Mouse (Mus musculus) left cerebral cortex, postnatal 25 days (tissue): ENCODE data around the gene Tbcd. TPM values are rescaled to one million over a fixed set of nuclear protein-coding genes. Genes with fewer than 3 reads are reported as not detected.

Experiments
- DNase-seq, 2 experiments: peaks; one replicate each; pipeline ENCODE4 v3.0.0; 2022; ENCODE audit warnings: low spot score in 2 of 2, mixed read lengths in 1 of 2
- intact Hi-C: fragments of 180-260 bp; cut with DNase I; formaldehyde crosslinking; loops from one replicate; pipeline ENCODE4 v1.15.1; 2025
- total RNA-seq, 2 experiments: library from RNA; stranded (reverse); gene quantifications; 2 replicates each; pipeline ENCODE4 v1.2.3; 2021

The Tbcd gene
- total RNA-seq, 2 experiments from 2014 or later = 39.0 to 39.8 TPM

DNA sequence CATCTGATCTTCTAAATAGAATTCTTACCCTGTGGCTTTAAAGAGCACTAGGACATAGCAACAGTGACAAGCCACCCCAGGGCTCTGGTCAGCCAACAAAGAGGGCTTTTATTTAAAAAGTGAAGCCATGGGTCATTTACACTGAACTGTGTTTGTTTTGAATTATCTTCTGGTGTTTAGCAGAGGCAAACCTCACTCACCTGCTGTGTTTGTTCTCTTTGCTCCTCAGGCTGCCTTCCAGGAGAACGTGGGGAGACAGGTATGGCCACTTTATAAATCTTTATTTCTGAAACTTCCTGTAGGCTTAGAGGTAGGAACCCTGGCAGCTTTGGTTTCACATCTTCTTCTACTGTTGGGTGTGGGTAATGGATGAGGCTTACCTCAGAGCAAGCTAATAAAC, 105.0 kb downstream of the Tbcd start:
- DNase-seq = no peak
- intact Hi-C loops = no loop called here

DNA sequence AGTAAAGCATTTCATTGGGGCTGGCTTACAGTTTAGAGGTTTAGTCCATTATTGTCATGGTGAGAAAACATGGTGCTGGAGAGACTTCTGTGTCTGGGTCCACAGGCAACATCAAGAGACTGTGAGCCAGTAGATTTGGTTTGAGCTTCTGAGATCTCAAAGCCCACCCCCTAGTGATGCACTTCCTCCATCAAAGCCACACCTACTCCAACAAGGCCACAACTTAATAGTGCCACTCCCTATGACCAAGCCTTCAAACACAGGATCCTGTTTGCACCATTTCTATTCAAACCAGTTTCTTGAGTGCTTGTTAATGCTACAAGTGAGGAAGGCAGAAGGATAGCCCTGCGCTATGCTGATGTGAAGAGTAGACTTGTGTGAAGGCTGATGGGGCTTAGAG, 106.2 kb downstream of the Tbcd start:
- intact Hi-C loops = no loop called here
- DNase-seq = no peak

DNA sequence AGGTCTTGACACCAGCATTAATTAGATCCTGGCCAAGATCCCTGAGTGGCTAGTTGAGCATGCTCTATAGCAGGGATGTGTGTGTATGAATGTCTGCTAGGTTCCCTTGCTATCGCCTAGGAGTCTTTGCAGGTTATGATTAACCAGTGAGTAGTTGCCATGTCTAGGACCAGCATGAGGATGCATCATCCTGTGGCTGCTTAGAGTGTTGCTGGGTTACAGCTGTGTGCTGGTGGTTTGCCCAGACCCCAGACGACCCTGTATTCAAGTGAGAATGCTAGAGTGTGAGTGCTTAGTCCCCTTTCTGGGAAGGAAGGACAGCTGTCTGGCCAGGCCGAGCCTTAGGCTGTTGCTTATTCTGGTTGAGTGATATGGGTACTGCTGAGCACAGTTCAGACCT, 106.8 kb downstream of the Tbcd start:
- DNase-seq = no peak
- intact Hi-C loops = no loop called here

DNA sequence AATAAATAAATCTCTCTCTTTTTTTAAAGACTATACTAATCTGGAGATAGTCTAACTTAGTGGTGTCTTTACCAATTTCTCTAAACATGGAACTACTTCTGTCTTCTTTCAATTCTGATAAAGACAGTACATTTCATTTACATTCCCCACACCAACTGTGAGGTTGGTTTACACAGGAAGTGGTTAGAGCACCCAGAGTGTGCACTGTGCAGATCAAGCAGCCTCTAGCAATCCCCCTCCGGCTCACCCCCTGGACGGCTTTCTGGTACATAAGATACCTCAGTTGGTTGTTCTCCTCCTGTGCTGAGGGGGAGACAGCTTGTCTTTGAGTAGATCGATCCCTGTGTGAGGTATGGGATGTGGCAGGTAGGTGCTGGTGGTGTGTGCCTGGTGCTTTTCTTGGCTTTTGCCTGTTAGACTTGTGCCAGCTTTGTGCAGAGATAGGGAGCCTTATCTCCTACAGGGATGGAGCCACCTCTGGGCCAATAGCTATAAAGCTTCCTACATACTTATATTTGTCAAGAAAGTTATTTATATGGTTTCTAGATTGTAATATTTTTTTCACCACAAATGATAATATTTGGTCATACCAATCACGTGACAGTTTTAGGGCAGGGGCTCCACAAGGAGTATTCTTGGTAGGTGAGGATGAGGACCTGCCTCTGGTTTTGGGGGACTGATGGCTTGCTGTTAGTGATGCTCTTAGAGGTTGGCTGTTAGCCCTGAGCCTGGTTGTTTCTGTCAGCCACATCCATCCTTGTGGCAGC, 108.0 kb downstream of the Tbcd start:
- intact Hi-C loops = no loop called here
- no peak for DNase-seq

DNA sequence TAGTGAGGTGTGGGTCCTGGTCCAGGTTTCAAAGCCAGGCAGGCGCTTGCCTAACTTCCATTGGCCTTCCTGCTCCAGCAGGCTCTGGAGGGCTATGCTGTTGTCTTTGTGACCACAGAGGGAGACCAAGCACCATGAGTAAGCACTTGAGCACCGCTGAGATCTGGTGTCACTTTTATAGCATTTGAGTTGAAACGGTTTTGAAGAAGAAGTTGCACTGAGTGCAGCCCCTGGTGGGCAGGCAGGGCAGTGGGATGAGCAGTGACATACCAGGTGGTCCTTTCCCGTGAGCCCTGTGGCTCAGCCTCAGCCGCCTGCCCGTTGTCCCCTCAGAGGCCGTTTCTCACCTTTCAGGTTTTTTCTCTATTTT, 108.5 kb downstream of the Tbcd start:
- no peak for DNase-seq
- intact Hi-C loops = no loop called here

DNA sequence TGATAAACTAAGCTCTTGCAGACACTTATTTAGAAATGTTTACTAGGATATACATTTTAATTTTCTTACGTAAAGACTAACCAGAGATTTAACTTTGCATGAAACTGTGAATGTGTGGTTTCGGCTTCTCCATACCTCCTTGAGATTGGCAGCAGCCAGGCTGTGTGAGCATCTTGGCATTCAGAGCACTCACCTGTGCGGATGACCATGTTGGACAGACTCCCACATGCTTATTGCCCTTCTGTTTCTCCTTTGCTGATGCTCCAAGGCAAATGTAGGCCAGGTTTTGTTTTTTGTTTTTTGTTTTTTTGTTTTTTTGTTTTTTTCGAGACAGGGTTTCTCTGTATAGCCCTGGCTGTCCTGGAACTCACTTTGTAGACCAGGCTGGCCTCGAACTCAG, 111.6 kb downstream of the Tbcd start:
- intact Hi-C loops = no loop called here
- DNase-seq = no peak

DNA sequence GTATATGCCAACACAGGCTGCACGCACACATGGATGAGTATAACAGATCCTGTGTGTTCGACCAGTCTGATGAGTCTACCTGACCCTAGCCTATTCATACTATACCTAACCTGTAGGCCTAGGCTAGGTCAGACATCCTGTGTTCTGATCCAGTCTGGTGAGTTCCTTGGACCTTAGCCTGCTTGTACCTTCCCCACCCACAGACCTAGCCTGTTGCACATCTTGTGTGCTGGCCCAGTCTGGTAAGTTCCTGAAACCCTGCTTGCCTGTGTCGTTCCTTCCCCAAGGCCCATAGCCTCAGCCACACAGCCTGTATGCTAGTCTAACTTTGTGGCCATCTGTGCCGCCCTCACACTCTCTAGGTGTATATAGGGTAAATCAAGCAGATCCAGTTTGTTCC, 112.5 kb downstream of the Tbcd start:
- DNase-seq = no peak
- intact Hi-C loops = no loop called here

DNA sequence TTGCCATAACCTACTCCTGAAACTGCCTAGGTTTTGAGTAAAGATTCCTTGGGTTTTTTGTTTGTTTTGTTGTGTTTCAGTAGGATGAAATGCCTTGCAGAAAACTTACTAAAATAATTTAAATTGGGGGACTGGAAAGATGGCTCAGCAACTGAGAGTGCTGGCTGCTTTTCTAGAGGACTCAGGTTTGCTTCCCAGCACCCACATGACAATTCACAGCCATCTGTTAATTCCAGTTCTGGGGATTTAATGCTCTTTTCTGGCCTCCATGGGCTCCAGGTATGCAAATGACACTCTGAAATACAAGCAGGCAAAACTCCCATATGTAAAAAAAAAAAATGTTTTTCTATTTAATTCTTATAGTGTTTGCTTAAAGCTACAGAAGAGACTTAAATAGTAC, 130.1 kb downstream of the Tbcd start:
- peak in 1 of 2 experiments; percentile 80 for DNase-seq

DNA sequence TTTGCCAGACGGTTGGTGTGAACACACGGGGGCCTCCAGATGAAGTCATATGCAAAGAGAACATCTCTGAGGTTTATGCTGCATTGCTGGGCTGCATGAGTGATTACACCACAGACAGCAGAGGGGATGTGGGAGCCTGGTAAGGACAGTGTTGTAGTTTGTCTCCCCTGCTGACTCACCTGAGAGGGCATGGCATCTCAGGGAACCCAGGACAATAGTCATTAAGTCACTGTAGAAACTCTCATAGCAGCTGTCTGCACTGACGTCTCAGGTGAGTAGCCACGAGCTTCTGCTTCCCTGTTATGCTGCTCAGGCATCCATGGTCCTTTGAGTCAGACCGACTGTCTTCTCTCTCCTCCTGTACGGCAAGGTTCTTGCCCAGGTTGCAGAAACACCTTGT, 145.5 kb downstream of the Tbcd start:
- intact Hi-C loops = no loop called here
- no peak for DNase-seq

More for the DNA sequence above, 130.1 kb downstream of the Tbcd start:
- intact Hi-C loops = no loop called here

DNA sequence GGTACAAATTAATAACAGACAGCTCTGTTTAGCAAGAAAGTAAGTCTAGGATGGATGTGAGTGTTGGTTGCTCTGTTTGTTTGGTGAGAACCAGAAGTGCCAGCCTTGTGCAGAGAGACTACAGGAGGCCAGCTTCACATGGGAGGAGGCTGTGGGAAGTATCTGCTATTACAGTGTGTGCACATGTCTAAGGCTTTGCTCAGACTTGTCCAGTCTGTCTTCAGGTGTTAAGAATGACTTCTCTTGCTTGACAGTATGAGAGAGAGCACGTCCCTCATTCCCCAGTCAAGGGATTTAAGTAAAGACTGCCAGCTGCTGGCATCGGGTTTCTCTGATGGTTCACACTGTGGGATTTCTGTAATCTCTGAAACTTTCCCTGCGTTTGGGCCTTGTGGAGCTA, 149.7 kb downstream of the Tbcd start:
- intact Hi-C loops = loop anchor here (10.0 kb wide), 1 partner anchor 127 kb away; no protein-coding TSS in a partner anchor
- no peak for DNase-seq

DNA sequence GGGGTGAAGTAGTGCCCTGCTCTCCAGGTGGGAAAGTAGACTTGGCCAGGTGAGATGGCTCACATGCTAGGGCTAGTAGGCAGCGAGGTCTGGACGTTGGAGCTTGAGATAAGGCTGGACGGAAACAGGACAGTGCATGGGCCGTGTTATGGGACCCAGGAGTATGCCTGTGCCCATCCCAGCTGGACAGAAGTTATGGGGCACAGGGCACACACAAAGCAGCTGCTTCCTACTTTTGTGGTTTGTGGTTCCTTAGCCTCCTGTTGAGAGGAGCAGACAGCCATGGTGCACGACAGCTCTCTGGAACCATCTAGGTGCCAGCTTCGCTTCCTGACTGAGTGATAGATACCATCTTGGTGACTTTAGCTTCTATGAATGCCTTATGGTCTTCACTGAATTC, 153.9 kb downstream of the Tbcd start:
- intact Hi-C loops = loop anchor here (10.0 kb wide), 1 partner anchor 131 kb away; no protein-coding TSS in a partner anchor

DNA sequence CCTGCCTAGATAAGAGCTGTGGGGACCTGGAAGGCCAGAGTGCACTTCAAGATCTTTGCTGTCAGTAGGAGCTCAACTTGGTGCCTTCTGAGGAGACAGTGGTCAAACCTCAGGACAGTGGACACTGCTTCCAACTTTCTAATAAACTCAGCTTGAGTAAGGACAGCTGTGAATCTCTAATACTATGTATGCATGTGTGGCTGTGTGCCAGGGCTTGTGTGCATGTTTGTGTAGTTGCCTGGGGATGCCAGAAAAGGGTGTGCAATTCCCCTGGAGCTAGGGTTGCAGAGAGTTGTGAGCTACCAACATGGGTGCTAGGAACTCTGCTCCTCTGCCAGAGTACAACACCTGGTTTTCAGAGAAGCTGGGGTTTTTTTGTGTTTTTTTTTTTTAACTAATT, 159.2 kb downstream of the Tbcd start:
- DNase-seq = no peak
- intact Hi-C loops = no loop called here

More for the DNA sequence above, 153.9 kb downstream of the Tbcd start:
- DNase-seq = no peak

DNA sequence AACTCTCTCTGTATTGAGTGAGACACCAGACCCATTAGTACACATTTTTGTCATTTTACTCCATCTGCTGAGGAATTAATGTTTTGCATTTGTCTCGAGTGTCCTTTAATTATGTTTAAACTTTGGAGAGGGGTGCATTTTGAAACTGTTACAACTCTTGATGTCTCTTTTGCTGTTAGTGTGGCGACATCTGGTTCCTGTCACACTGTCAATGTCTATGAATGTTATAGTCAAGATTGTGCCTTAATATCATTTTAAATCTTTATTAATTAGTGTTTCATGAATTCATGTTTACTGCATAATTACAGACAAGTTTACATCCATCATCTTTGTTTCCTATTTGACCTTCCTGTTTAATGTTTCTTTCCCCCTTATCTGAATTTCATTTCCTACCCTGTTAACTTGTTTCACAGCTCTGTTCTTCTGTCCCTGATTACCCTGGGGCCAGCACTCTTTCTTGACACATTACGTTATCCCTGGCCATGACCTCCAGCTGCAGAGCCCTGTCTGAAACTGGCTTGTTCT, 164.3 kb downstream of the Tbcd start:
- intact Hi-C loops = no loop called here
- no peak for DNase-seq

DNA sequence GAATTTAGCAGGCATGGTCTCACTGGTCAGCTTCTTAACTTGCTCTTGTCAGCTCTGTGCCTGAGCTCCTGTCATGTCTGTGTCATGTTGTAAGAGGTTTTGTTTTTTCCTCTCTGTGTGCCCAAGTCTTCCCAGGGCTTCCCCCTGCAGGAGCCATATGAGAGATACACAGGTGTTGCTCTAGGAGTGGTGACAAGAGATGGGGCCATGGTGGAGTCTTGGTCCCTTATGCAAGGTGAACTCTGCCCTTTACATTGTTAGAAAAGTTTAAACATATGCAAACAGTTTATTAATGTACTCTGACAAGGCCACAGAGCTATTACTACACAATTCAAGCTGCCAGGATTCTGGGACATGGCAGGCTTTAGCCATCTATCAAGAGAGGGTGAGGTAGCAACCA, 164.8 kb downstream of the Tbcd start:
- intact Hi-C loops = no loop called here
- DNase-seq = no peak

DNA sequence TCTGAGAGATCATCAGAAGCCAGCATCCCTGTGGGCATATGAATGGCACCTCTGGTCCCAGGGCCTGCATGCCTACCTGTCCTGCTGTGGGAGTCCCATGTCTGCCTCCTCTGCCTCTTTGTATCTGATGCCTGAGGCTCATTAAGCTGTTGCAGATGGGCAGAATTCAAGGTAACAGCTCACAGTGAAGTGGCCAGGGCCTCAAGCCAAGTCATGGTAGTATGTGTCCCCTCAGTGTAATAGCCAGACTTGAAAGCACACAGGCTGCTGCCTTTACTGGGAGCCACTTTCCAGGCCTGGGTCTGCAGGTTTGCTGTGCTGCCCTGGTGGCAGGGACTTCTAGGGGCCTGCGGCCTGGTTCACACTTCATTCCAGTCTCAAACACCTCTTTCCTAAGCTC, 165.6 kb downstream of the Tbcd start:
- intact Hi-C loops = no loop called here

DNA sequence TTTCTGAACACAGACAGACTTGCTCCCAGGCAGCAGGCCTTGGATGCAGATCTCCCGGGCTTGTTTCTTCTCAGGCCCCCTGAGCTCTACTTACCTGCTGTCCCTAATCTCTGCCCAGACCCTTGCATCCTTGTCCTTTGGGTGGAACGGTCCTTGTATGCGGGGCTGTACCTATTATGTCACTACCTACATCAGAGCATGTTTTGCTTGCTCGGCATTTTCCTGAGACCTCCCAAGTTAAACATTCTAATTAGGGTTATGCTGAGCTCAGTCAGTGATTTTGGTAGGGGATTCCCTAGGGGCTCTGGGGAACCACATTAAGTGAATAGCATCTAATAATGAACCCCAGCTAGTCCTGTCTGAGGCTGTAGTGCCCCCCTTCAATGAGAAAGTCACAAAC, 173.3 kb downstream of the Tbcd start:
- DNase-seq = no peak
- intact Hi-C loops = no loop called here

More for the DNA sequence above, 165.6 kb downstream of the Tbcd start:
- DNase-seq = no peak

DNA sequence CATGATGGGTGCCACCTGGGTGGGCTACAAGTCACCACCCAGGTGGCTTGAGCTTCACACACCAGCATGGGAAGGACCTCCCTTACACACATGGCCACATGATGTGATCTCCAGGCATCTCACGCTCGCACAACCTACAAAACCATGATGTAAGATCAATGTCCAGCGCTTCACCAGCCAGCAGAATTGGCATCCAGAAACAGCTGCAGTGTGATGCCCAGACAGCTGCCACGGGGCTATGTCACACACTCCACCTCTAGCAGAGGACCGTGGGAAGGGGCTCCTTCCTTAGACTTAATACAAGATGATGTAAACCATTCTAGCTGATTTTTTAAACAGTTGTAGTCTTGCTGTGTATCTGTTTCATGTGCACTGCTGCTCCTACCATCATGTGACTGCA, 175.8 kb downstream of the Tbcd start:
- intact Hi-C loops = no loop called here
- DNase-seq = no peak

DNA sequence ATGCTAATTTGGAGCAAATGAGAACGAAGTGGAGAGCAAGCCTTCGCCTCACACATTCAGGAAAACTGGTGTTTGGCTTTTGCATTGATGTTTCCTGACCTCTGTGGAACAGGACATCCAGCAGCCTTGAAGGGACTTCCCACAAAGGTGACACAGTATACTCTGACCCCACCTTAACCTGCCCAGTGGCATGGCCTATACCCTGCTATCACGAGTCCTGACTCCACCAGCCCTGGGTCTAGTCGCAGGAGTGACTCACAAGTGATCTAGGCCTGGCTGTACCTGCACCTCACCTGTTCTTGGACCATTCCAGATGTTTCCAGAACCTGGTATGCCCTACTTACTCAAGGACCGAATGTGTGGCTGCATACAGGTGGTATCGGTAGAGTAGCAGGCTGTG, 177.8 kb downstream of the Tbcd start:
- DNase-seq = no peak
- intact Hi-C loops = no loop called here

DNA sequence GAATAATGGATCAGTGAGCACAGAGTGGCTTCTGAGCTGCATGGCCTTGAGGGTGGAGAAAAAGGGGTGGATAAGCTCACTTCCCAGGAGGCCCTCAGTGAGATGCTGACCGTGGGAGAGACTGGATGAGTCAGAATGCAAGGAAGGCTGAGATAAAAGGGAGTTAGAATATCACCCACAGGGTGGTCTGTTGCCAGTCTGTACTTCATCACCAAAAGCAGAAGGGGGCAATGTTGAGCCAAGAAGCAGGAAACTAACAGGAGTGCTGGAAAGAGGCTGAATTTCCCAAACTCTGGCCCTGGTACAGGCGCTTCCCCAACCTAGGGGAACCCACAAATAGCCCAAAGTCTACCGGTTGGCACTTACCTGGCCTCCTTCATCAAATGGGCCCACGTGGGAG, 178.7 kb downstream of the Tbcd start:
- DNase-seq = peak in 1 of 2 experiments; percentile 44
- intact Hi-C loops = loop anchor here (5.0 kb wide), 1 partner anchor 177 kb away; no protein-coding TSS in a partner anchor

DNA sequence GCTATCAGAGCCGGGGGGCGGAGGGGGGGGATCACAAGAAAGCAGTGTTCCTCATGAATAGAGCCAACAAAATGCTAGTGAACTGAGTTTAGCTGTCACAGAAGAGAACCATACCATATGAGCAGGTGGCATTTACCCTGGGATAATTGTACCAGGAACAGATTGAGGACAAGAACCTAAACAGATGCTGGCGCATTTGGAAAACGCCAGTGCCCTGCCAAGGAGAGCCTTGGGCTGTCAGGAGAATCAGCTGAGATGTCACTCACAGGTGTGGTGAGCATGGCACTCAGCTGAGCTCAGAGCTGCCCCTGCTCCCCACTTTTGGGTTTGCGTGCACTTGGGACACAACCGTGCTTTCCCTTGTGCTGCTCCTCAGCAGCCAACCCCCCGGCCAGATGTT, 179.7 kb downstream of the Tbcd start:
- intact Hi-C loops = loop anchor here (5.0 kb wide), 1 partner anchor 176 kb away; no protein-coding TSS in a partner anchor
- DNase-seq = no peak

DNA sequence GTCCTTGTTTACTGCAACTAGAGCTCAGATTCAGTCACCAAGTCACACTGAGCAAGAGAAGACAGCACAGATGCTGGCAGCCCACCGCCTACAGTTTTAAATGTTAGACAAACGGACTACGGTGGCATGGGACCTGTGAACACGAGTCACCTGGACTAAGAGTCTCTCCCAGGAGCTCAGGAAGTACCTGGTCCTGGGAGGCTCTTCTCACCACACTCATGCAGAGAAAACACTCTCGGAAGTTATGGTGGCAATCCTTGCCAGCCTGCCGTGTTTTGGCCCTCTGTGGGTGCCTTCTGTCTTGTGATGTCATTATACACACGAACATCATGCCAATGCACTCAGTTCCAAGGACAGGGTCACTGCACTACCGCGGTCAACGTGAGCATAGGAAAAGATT, 184.9 kb downstream of the Tbcd start:
- no peak for DNase-seq
- intact Hi-C loops = no loop called here
